ENCODE assay signal across 12 mouse cellular contexts in the genomic region with DNA sequence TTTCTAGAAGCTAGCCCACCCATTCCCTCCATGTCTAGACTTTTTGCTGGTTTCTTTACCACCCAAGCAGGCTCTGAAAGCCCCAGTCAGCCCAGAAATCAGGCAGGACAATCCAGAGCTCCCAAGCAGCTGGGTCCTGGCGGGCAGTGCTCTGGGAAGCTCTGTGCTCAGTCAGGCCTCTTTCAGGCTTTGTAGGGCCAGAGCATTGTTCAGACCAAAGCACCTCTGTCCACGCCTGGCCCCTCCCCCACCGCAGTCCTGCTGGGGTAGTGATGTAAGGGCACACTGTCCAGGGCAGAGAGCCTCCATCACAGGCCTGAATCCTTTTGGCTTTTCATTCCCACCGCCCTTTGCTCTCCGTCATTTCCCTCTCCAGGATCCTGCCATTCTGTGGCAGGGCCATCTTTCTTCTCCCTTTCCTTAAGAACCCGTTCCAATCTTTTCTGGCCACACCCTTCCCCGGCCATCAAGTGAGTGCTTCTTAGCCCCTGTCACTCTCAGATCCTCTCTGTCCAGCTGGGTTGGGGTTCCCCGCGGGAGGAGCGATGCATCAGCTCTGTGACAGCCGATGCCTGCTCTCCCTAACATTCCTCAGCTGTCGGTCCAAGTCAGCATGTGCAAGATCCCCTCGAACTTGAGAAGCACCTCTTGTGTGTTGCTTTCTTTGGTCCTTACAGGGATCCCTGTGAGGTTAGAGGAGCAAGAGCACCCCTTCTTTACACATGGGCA. TPM values are rescaled to one million over a fixed set of nuclear protein-coding genes. Genes with fewer than 3 reads are reported as not detected.
DNase-seq lines count a peak whose midpoint lies in the region; ATAC-seq and TF ChIP-seq lines count a peak whose summit lies in the region.
"Had no signal": no experiment of that assay in that cellular context is flagged by ENCODE, and none has a peak within 500 bp of the region (broad histone marks: within the 10 kb centered on the region; RNA-seq: fewer than 3 reads in every experiment).

No protein-coding gene starts in this region.

- H3K9me3 ChIP-seq in hindbrain, embryonic 10.5 days: no peaks in the 10 kb centered on the region
- H3K9me3 ChIP-seq in hindbrain, embryonic 16.5 days (ENCODE audit: control insufficient read depth, low read length): no peaks in the 10 kb centered on the region
- no peaks in the 10 kb centered on the region for H3K9me3 ChIP-seq in lung, postnatal 0 days (ENCODE audit: low read length)
- no peaks in the 10 kb centered on the region for H3K9me3 ChIP-seq in hindbrain, embryonic 11.5 days (ENCODE audit: control insufficient read depth, low read length)

- H3K4me2 ChIP-seq in hindbrain, embryonic 16.5 days (ENCODE audit: low read length): no peak overlapping the region
- H3K4me2 ChIP-seq in lung, postnatal 0 days (replicated peaks; ENCODE audit: low read depth, low read length): no peak overlapping the region
- no peak overlapping the region for H3K4me2 ChIP-seq in hindbrain, embryonic 11.5 days (replicated peaks; ENCODE audit: low read depth, low read length)

- no peak for TF ChIP-seq POLR2A in lung, adult 2 months (IDR thresholded peaks at IDR 0.05; ENCODE audit: borderline replicate concordance, extremely low read depth, low read depth, low read length)

- DNase-seq in hindbrain, embryonic 10.5 days (ENCODE audit: low spot score): peak; percentile 76
- no peak for DNase-seq in lung, postnatal 0 days (ENCODE audit: low spot score)
- DNase-seq in lung, adult 2 months: no peak
- peak; percentile 72 for DNase-seq in hindbrain, embryonic 11.5 days (ENCODE audit: low spot score)
- peak; percentile 42 for DNase-seq in retina, embryonic 14.5 days (ENCODE audit: low spot score)
- no peak for DNase-seq in natural killer cell, adult 2 months (ENCODE audit: low spot score in 2 of 2)
- DNase-seq in yolk sac, embryonic 10.5 days (ENCODE audit: low spot score): no peak
- DNase-seq: adrenal gland, postnatal 36 days; cerebellum, adult 8-10 months; right cerebral cortex, postnatal 14 days had no signal

- H3K36me3 ChIP-seq in hindbrain, embryonic 10.5 days: peaks cover 39% of the 10 kb centered on the region
- H3K36me3 ChIP-seq in hindbrain, embryonic 16.5 days (ENCODE audit: control insufficient read depth, insufficient read depth, low read length): peaks cover 18% of the 10 kb centered on the region
- peaks cover 9% of the 10 kb centered on the region; the same call in 1 of the 2 replicates for H3K36me3 ChIP-seq in lung, postnatal 0 days (ENCODE audit: insufficient read depth, low read length)
- no peaks in the 10 kb centered on the region for H3K36me3 ChIP-seq in hindbrain, embryonic 11.5 days (ENCODE audit: control insufficient read depth, insufficient read depth, low read length)

- peaks cover 37% of the 10 kb centered on the region for H3K4me1 ChIP-seq in hindbrain, embryonic 10.5 days (replicated peaks)
- peaks cover 4% of the 10 kb centered on the region; the same call in 1 of the 2 replicates for H3K4me1 ChIP-seq in hindbrain, embryonic 16.5 days (ENCODE audit: control insufficient read depth, insufficient read depth, low read depth, low read length)
- peaks cover 12% of the 10 kb centered on the region; the same call in 1 of the 2 replicates for H3K4me1 ChIP-seq in lung, postnatal 0 days (ENCODE audit: insufficient read depth, low read depth, low read length)
- H3K4me1 ChIP-seq in lung, adult 2 months (ENCODE audit: control insufficient read depth, insufficient read depth, low read length): peaks cover 10% of the 10 kb centered on the region
- peaks cover 12% of the 10 kb centered on the region for H3K4me1 ChIP-seq in hindbrain, embryonic 11.5 days (replicated peaks; ENCODE audit: control insufficient read depth, insufficient read depth, low read length)

- no peak for TF ChIP-seq EP300 in lung, postnatal 0 days (IDR thresholded peaks at IDR 0.05)

- no peaks in the 10 kb centered on the region for H3K27me3 ChIP-seq in hindbrain, embryonic 10.5 days (ENCODE audit: insufficient read depth, poor library complexity, severe bottlenecking)
- H3K27me3 ChIP-seq in hindbrain, embryonic 16.5 days (replicated peaks; ENCODE audit: control insufficient read depth, insufficient read depth, low read length): no peaks in the 10 kb centered on the region
- H3K27me3 ChIP-seq in lung, postnatal 0 days (replicated peaks; ENCODE audit: insufficient read depth, low read length): no peaks in the 10 kb centered on the region
- no peaks in the 10 kb centered on the region for H3K27me3 ChIP-seq in hindbrain, embryonic 11.5 days (ENCODE audit: control insufficient read depth, insufficient read depth, low read length)

- H3K9ac ChIP-seq in hindbrain, embryonic 16.5 days (ENCODE audit: low read depth, low read length): no peak overlapping the region
- no peak overlapping the region for H3K9ac ChIP-seq in lung, postnatal 0 days (replicated peaks; ENCODE audit: low read depth)
- H3K9ac ChIP-seq in hindbrain, embryonic 11.5 days (ENCODE audit: low read depth, low read length): peak overlapping the region; percentile 47
- H3K9ac ChIP-seq: liver, embryonic 14.5 days had no signal

- no peak overlapping the region for H3K4me3 ChIP-seq in hindbrain, embryonic 10.5 days
- no peak overlapping the region for H3K4me3 ChIP-seq in hindbrain, embryonic 16.5 days (ENCODE audit: low read length)
- no peak overlapping the region for H3K4me3 ChIP-seq in lung, postnatal 0 days (ENCODE audit: low read depth, low read length)
- no peak overlapping the region for H3K4me3 ChIP-seq in lung, adult 2 months (replicated peaks; ENCODE audit: extremely low read depth, low read depth, low read length)
- H3K4me3 ChIP-seq in hindbrain, embryonic 11.5 days (ENCODE audit: low read depth, low read length): no peak overlapping the region

- TF ChIP-seq CTCF in lung, postnatal 0 days (IDR thresholded peaks at IDR 0.05): no peak
- no peak for TF ChIP-seq CTCF in lung, adult 2 months (IDR thresholded peaks at IDR 0.05; ENCODE audit: insufficient read depth, low read length)

- 29% methylated on average over 13 of the region's 13 CpGs for WGBS in hindbrain, embryonic 10.5 days
- 29% methylated on average over 13 of the region's 13 CpGs for WGBS in hindbrain, embryonic 16.5 days
- WGBS in lung, postnatal 0 days: 42% methylated on average over 13 of the region's 13 CpGs
- WGBS in lung, adult 2 months: 55% methylated on average over 13 of the region's 13 CpGs
- WGBS in hindbrain, embryonic 11.5 days: 21% methylated on average over 13 of the region's 13 CpGs

- no peak for ATAC-seq in hindbrain, embryonic 16.5 days
- peak; percentile 29 for ATAC-seq in lung, postnatal 0 days
- ATAC-seq in hindbrain, embryonic 11.5 days (ENCODE audit: low FRiP score): peak; percentile 82

- peak overlapping the region; percentile 83 for H3K27ac ChIP-seq in hindbrain, embryonic 10.5 days
- no peak overlapping the region for H3K27ac ChIP-seq in hindbrain, embryonic 16.5 days (ENCODE audit: low read depth, low read length)
- H3K27ac ChIP-seq in lung, postnatal 0 days (ENCODE audit: low read length): no peak overlapping the region
- H3K27ac ChIP-seq in hindbrain, embryonic 11.5 days (ENCODE audit: low read depth, low read length): peak overlapping the region; percentile 51; the same call in 1 of the 2 replicates
- H3K27ac ChIP-seq: liver, embryonic 14.5 days had no signal

RNA-seq across cellular contexts. Expression of a gene that starts 26.5 kb away (rescaled TPM):
- 14.2 and 16.7 TPM in 2 replicates for polyA plus RNA-seq in hindbrain, embryonic 10.5 days (2016; fragmentation: Nextera tagmentation; extraction: Ambion mirVana)
- 10.1 and 10.6 TPM in 2 replicates for polyA plus RNA-seq in hindbrain, embryonic 16.5 days (2015; fragmentation: Nextera tagmentation; extraction: Ambion mirVana)
- 8.6 and 8.7 TPM in 2 replicates for polyA plus RNA-seq in lung, postnatal 0 days (2015; fragmentation: Nextera tagmentation; extraction: Ambion mirVana)
- 21.7 and 25.8 TPM in 2 replicates for polyA plus RNA-seq in lung, adult 2 months (2012; rRNA removed)
- 6.9 TPM in 2 replicates for polyA plus RNA-seq in hindbrain, embryonic 11.5 days (2014; fragmentation: Nextera tagmentation; extraction: Ambion mirVana)

RNA-seq across cellular contexts. Expression of a gene that starts 38.0 kb away (rescaled TPM):
- 0.81 and 1.9 TPM in 2 replicates for polyA plus RNA-seq in hindbrain, embryonic 10.5 days (2016; fragmentation: Nextera tagmentation; extraction: Ambion mirVana)
- 0.28 and 0.29 TPM in 2 replicates for polyA plus RNA-seq in hindbrain, embryonic 16.5 days (2015; fragmentation: Nextera tagmentation; extraction: Ambion mirVana)
- polyA plus RNA-seq in lung, postnatal 0 days (2015; fragmentation: Nextera tagmentation; extraction: Ambion mirVana): not detected in 2 replicates
- polyA plus RNA-seq in lung, adult 2 months (2012; rRNA removed): 0.24 and 0.25 TPM in 2 replicates
- polyA plus RNA-seq in hindbrain, embryonic 11.5 days (2014; fragmentation: Nextera tagmentation; extraction: Ambion mirVana): 0.59 and 1.4 TPM in 2 replicates
- polyA plus RNA-seq: liver, embryonic 14.5 days had no signal

Comparison
In these comparisons a context has a peak if more than half of its experiments do, and no peak if none do; other contexts are left out.
1. H3K27ac ChIP-seq: peak in hindbrain, embryonic 10.5 days (single experiment) and hindbrain, embryonic 11.5 days (single experiment); none in hindbrain, embryonic 16.5 days (single experiment) and lung, postnatal 0 days (single experiment).
2. DNase-seq: peak in hindbrain, embryonic 10.5 days (single experiment), hindbrain, embryonic 11.5 days (single experiment) and retina, embryonic 14.5 days (single experiment); none in lung, postnatal 0 days (single experiment), lung, adult 2 months (single experiment), natural killer cell, adult 2 months (0 of 2) and yolk sac, embryonic 10.5 days (single experiment).